Mouse (Mus musculus) adrenal gland, postnatal 36 days (tissue): ENCODE data around the gene Nup160. TPM values are rescaled to one million over a fixed set of nuclear protein-coding genes. Genes with fewer than 3 reads are reported as not detected.

Source experiments
- DNase-seq, 2 experiments: peaks; one replicate each; pipeline ENCODE4 v3.0.0; 2021; ENCODE audit warnings: mixed read lengths in 1 of 2
- total RNA-seq, 2 experiments: library from RNA; stranded (reverse); gene quantifications; 2 replicates each; pipeline ENCODE4 v1.2.3; 2021

Nup160 gene
- total RNA-seq, 2 experiments from 2014 or later, result 29.7 to 32.0 TPM

DNA sequence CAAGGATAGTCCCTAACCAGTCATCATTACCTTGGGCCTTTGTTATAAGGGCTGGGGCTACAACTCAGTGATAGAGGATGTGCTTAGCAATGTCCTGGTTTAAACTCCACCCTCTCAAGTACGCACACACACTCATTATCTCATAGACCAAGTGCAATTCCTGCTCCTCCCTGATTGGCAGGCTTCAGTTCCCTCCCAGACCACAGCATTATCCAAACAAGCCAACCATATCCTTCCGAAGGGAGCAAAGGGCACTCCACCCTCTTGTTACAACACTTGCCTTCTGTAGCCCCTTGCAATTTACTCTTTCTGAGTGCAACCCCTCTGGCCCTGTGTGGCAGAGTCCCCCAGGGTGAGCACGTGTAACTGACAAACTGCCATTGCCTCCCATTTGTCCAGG lies 15.6 kb upstream of the Nup160 start:
- no peak for DNase-seq

DNA sequence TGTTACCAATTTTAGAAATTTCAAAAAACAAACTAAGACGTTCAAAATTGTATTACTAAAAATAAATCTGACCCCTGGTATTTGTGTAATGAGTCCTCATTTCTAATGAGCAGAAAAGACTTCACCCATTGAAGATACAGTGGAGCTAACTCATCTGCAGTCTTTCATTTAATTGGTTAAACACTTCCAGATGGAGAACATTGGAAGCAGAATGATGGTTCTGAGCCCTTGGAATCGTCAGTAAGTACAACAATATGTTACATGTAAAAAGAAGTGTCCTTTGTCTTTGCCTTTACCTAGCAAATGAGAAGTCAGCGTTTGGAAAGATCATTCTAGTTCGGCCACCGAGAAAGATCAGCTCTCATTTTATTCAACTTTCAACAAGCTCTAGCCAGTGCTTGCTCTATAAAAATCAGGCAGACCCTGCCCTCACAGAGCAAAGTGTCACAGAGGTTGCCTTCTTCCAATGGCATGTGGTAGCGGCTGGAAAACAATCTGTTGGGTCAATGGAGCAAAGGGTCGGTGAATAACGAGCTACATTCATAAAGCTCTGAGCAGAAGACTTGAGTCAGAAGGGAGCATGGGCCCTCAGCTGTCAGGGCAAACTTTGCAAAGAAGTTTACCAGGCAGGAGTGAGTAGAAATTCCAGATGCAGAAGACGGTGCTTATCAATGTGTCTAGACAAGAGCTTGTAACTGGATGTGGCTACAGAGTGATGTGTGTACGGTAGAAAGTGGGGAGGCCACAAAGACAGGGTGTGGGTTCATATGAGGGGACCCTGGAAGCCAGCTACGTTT lies 10.2 kb upstream of the Nup160 start:
- no peak for DNase-seq

GRCm38 (mm10) chr2:90667388-90668265 lies 9.4 kb upstream of the Nup160 start:
- no peak for DNase-seq

GRCm38 (mm10) chr2:90670343-90670742 lies 6.7 kb upstream of the Nup160 start:
- no peak for DNase-seq

- no peak for DNase-seq
Measured at GRCm38 (mm10) chr2:90673339-90673738, 3.7 kb upstream of the Nup160 start.

GRCm38 (mm10) chr2:90674555-90674954 lies 2.5 kb upstream of the Nup160 start:
- peak in 1 of 2 experiments; percentile 6 for DNase-seq

DNA sequence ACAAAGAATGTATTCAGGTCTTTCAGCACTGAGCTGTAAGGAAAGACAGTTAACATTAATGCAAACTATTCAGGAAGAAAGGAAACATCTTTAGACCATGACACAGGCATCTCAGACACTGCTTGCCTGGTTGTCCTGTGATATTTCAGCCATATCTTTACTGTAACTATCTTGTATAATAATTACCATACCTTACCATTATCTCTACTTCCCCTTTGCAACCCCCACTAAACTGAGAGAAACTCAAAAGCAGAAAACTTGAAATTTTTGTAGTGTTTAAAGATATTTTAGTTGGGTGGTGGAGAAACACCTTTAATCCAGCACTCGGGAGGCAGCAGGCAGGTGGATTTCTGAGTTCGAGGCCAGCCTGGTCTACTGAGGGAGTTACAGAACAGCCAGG lies 1.5 kb upstream of the Nup160 start:
- no peak for DNase-seq

GRCm38 (mm10) chr2:90678256-90679060 lies 1.4 kb downstream of the Nup160 start:
- DNase-seq, result no peak

DNA sequence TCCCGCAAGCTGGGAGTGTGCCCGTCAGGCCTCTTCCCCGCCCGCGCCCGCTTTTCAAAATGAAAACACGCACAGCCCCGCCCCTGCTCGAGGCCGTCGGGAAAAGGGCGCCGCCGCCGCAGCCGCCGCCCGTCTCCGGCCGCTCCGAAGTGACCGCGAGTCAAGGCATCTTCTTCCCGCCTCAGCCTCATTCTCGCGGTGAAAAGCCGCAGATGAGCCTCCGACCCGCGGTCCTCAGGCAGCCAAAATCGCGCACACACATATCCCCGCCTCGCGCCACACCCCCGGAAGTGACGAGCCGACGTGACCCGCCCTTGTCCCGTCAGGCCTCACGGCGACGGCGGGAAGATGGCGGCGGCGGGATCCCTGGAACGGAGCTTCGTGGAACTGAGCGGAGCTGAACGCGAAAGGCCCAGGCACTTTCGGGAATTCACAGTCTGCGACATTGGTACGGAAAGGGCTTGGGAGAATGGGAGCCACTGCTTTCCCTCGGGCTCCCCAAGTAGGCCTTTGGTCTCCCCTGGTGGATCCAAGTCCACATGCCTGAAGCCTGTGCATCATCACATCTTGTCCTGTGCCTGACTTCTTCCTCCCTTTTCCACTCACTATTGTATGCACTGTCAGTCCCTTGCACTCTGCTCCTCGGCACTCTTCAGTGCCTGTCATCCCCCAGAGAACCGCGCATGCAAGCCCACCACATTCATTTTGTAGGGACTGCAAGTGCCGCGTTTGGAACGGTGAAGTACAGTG lies 2.2 kb downstream of the Nup160 start:
- DNase-seq, result peak; percentile 95 to 96

- DNase-seq, result no peak
Measured at GRCm38 (mm10) chr2:90700943-90701342, 23.9 kb downstream of the Nup160 start.

GRCm38 (mm10) chr2:90708548-90708947 lies 31.5 kb downstream of the Nup160 start:
- no peak for DNase-seq

GRCm38 (mm10) chr2:90715555-90716092 lies 38.6 kb downstream of the Nup160 start:
- DNase-seq, result no peak

- DNase-seq, result no peak
Measured at GRCm38 (mm10) chr2:90717366-90717765, 40.4 kb downstream of the Nup160 start.

- DNase-seq, result no peak
Measured at GRCm38 (mm10) chr2:90717948-90718347, 40.9 kb downstream of the Nup160 start.

- no peak for DNase-seq
Measured at GRCm38 (mm10) chr2:90726818-90727217, 49.8 kb downstream of the Nup160 start.

GRCm38 (mm10) chr2:90735326-90735725 lies 58.3 kb downstream of the Nup160 start:
- peak; percentile 41 to 44 for DNase-seq

- DNase-seq, result no peak
Measured at GRCm38 (mm10) chr2:90738801-90739200, 61.8 kb downstream of the Nup160 start.

DNA sequence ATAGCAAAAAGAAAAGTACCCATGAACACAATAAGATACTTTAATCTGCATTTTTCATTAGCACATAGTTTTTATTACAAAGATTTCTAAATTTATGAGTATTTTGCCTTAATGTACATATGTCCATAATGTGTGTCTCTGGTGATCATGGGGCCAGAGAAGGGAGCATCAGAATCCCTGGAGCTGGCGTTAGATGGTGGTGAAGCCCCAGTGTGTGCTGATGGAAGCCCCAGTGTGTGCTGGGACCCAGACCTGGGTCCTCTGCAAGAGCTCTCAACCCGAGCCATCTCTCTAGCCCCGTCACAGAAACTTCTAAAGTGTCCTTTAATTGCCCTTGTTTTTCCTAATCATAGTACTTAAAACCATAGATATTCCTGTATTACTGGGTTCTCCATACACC lies 62.3 kb downstream of the Nup160 start:
- DNase-seq, result no peak

DNA sequence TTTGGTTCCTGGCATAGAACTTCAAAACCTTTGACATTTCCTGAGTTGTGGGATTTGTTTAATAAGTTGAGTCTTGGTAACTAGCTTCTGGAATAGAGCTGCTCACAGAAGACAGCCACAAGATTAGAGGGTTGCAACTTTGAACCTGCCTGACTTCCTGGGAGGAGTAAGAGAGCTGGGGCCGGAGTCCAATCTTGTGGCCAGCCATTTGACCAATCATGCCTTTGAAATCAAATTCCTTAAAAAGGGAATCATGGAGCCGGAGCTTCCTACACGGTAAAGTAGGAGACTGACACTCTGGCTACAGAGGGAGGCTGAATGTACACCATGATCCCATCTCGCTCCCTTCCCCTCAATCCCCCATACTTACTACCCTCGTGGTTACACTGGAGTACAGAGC lies 62.9 kb downstream of the Nup160 start:
- no peak for DNase-seq

DNA sequence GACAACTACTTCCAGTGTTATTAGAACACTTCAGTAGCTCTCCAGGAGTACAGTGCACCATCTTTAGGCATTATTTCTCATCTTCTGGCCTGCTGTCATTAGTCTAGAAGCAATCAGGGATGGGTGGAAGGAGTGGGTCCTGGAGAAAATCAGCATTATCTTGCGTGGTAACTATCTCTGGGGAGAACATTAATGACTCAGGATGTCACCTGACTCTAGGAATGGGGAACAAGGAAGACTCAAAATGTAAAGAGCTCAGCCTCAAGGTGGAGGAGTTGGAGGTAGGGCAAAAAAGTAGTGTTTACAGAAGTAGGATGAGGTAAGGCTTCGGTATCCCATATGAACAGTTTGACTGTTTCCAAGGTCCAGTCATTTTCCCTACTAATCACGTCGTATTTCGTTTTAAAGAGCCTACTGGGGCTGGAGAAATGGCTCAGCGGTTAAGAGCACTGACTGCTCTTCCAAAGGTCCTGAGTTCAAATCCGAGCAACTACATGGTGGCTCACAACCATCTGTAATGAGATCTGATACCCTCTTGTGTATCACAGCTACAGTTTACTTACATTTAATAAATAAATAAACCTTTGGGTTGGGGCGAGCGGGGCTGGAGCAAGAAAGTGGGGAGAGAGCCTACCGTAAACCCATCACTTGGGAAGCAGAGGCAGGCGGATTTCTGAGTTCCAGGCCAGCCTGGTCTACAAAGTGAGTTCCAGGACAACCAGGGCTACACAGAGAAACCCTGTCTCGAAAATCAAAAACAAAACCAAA lies 67.5 kb downstream of the Nup160 start:
- peak in 1 of 2 experiments; percentile 11 for DNase-seq
